Mouse (Mus musculus) regulatory T cell (primary cell): ENCODE data around the gene Xlr5a.
"Not testable (repeated sequence)": the region's sequence is repeated elsewhere in the genome, so short reads cannot be mapped to it uniquely, and the experiment has no call there.

ENCODE experiments used
- in situ Hi-C: fragments of 300-600 bp; cut with MboI, MseI; formaldehyde crosslinking; loops from one replicate; pipeline ENCODE4 v1.15.1; 2025; ENCODE audit warnings: high pct_unique_total_duplicates

Gene Xlr5a

GRCm38 (mm10) chrX:73148496-73148895 lies 144.3 kb downstream of the Xlr5a start, which contains the start of gene Xlr5b:
TSS of gene Xlr5b (plus strand) at chrX:73148796.
- in situ Hi-C loops = not testable (repeated sequence)

- in situ Hi-C loops = not testable (repeated sequence)
Observed at GRCm38 (mm10) chrX:73143218-73143618, 149.6 kb downstream of the Xlr5a start.

- in situ Hi-C loops = not testable (repeated sequence)
Observed at GRCm38 (mm10) chrX:73122859-73123829, 169.6 kb downstream of the Xlr5a start.

GRCm38 (mm10) chrX:73116747-73117146 lies 176.0 kb downstream of the Xlr5a start, which contains the start of gene Gm14685:
TSS of gene Gm14685 (plus strand) at chrX:73117047.
- in situ Hi-C loops = not testable (repeated sequence)

GRCm38 (mm10) chrX:73096941-73097508 lies 195.8 kb downstream of the Xlr5a start, which contains the start of gene Xlr3a:
TSS of gene Xlr3a (minus strand) at chrX:73097095.
- in situ Hi-C loops = loop anchor here (5.0 kb wide), 2 partner anchors 1600 to 1810 kb away; no protein-coding TSS in a partner anchor

GRCm38 (mm10) chrX:73082267-73083055 lies 210.3 kb downstream of the Xlr5a start, which contains the start of gene Xlr4a:
TSS of gene Xlr4a (minus strand) at chrX:73082478.
- in situ Hi-C loops = not testable (repeated sequence)

- in situ Hi-C loops = not testable (repeated sequence)
Observed at GRCm38 (mm10) chrX:73066765-73067312, 225.9 kb downstream of the Xlr5a start.

GRCm38 (mm10) chrX:73064415-73064793 lies 228.4 kb downstream of the Xlr5a start, which contains the start of gene Pnma3:
TSS of gene Pnma3 (plus strand) at chrX:73064787.
- in situ Hi-C loops = loop anchor here (5.0 kb wide), 1 partner anchor 368 kb away; no protein-coding TSS in a partner anchor

- in situ Hi-C loops = loop anchor here (5.0 kb wide), 1 partner anchor 369 kb away; no protein-coding TSS in a partner anchor
Observed at GRCm38 (mm10) chrX:73063512-73064414, 229.0 kb downstream of the Xlr5a start.

GRCm38 (mm10) chrX:73062323-73062722 lies 230.5 kb downstream of the Xlr5a start:
- in situ Hi-C loops = loop anchor here (5.0 kb wide), 1 partner anchor 370 kb away; no protein-coding TSS in a partner anchor

- in situ Hi-C loops = loop anchor here (5.0 kb wide), 1 partner anchor 371 kb away; no protein-coding TSS in a partner anchor
Observed at GRCm38 (mm10) chrX:73061528-73061927, 231.2 kb downstream of the Xlr5a start.
